Mouse (Mus musculus) activated CD4-positive, CD25-positive, alpha-beta regulatory T cell (primary cell): Measurements from ENCODE around the gene Fam107b. TPM values are rescaled to one million over a fixed set of nuclear protein-coding genes. Genes with fewer than 3 reads are reported as not detected.

Source experiments
- polyA plus RNA-seq, 2 experiments: library from polyadenylated mRNA; unstranded; fragments of 100-300 nt; shearing (Covaris generic); gene quantifications; one replicate each; pipeline ENCODE4 v1.2.1; 2017

Gene Fam107b
- 100 to 1,000 TPM; 330 to 424 TPM for polyA plus RNA-seq

DNA sequence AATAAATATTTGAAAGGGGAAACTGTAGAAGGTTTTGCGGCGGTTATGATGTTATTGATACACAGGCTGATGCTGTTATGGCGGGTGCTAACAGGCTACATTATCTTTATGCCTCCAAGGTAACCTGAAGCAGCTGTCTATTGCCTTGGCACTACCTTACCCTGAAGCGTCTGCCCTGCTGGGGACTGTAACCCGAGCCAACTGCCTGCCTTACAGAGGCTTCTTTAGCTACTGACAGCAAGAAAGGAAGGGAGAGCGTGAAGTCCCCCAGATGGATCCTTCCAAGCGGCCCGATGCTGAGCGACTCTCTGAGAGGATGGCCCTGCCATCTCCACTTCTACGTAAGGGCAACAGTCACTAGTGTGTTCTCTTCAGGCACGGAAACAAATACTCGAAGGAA lies at the start of gene Fam107b:
Gene Fam107b, plus strand, starts transcription at position 303 of the 400 bp plus-strand sequence.

Other genes with a start within 250 kb of the Fam107b start
- 10 to 100 TPM; 15.2 to 21.5 TPM for gene Rpp38, start 237.8 kb upstream of the Fam107b start, polyA plus RNA-seq
- gene Acbd7, start 234.3 kb upstream of the Fam107b start, polyA plus RNA-seq: under 1 TPM in 1 of 2 experiments, not detected in 1; 0.92 TPM
- not detected for gene Olah, start 173.3 kb upstream of the Fam107b start, polyA plus RNA-seq
- gene Meig1, start 147.8 kb upstream of the Fam107b start, polyA plus RNA-seq: not detected
- gene Dclre1c, start 146.4 kb upstream of the Fam107b start, polyA plus RNA-seq: 10 to 100 TPM; 15.3 to 16.8 TPM
- gene Suv39h2, start 95.5 kb upstream of the Fam107b start, polyA plus RNA-seq: 1 to 10 TPM; 1.7 to 1.9 TPM
- 1 to 10 TPM; 4.1 to 4.5 TPM for gene Gm45902, start 57.7 kb upstream of the Fam107b start, polyA plus RNA-seq
- gene Hspa14, start 57.7 kb upstream of the Fam107b start, polyA plus RNA-seq: 100 to 1,000 TPM; 103 to 117 TPM
- gene Cdnf, start 57.5 kb upstream of the Fam107b start, polyA plus RNA-seq: under 1 TPM; 0.13 to 0.33 TPM